In the genomic region with DNA sequence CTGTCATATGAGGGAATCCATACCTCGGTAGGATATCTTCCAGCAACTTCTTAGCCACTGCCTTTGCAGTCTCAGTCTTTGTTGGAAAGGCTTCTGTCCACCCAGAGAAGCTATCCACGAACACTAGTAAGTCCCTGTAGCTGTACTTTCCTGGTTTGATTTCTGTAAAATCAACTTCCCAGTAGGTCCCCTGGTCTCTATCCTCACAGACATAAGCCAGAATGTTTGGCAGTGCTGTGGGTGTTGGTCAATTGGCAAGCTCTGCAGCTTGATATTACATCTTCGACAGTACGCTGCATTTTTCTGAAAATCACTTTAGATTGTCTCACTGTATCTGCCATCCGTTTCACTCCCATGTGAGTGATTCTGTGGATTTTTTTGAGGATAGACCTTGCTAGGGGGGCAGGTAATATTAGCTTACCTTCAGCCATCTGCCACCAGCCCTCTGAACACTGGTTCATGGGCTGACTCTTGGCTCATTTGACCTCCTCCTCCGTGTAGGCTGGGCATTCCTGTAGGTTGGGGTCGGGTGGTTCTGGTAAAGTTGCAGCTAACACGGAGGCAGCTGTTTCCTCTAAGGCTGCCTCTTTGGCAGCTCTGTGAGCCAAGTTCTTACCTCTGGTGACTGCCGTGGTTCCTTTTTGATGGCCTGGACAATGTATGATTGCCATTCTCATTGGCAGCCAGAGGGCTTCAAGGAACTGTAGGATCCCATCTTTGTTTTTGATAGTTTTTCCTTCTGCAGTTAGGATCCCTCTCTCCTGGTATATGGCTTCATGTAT, we compare ENCODE assay signal across 19 mouse cellular contexts.
"Had no signal": no experiment of that assay in that cellular context is flagged by ENCODE, and none has a peak within 500 bp of the region (broad histone marks: within the 10 kb centered on the region; RNA-seq: fewer than 3 reads in every experiment).

No protein-coding gene starts in this region.

- ATAC-seq: intestine, postnatal 0 days; lung, postnatal 0 days had no signal

- H3K9me3 ChIP-seq: liver, embryonic 13.5 days; megakaryocyte, embryonic 14.5 days; neural tube, embryonic 12.5 days; neural tube, embryonic 15.5 days had no signal

- H3K27me3 ChIP-seq: liver, embryonic 13.5 days; megakaryocyte, embryonic 14.5 days; neural tube, embryonic 12.5 days; neural tube, embryonic 15.5 days had no signal

- H3K4me1 ChIP-seq: neural tube, embryonic 12.5 days; neural tube, embryonic 15.5 days had no signal

- H3K36me3 ChIP-seq: liver, embryonic 13.5 days; neural tube, embryonic 12.5 days; neural tube, embryonic 15.5 days had no signal

- H3K4me2 ChIP-seq: liver, embryonic 13.5 days; lung, embryonic 14.5 days; midbrain, embryonic 11.5 days; neural tube, embryonic 12.5 days; neural tube, embryonic 15.5 days had no signal

- H3K27ac ChIP-seq: left cerebral cortex, adult 2 months; liver, embryonic 13.5 days; macrophage; neural tube, embryonic 12.5 days; neural tube, embryonic 15.5 days; stomach, postnatal 0 days had no signal

- H3K9ac ChIP-seq: liver, embryonic 13.5 days; lung, embryonic 14.5 days; neural tube, embryonic 12.5 days; neural tube, embryonic 15.5 days had no signal

- DNase-seq: kidney, postnatal 10 days; layer of hippocampus, postnatal 36 days; liver, embryonic 13.5 days; lung, embryonic 14.5 days; midbrain, embryonic 14.5 days; right cerebral cortex, adult 18-20 months; right cerebral cortex, postnatal 14 days; right cerebral cortex, postnatal 4 days; thymus, adult 2 months; thymus, postnatal 14 days had no signal

- H3K4me3 ChIP-seq: left cerebral cortex, adult 2 months; liver, embryonic 13.5 days; megakaryocyte, embryonic 14.5 days; neural tube, embryonic 12.5 days; neural tube, embryonic 15.5 days had no signal
